In the genomic region with DNA sequence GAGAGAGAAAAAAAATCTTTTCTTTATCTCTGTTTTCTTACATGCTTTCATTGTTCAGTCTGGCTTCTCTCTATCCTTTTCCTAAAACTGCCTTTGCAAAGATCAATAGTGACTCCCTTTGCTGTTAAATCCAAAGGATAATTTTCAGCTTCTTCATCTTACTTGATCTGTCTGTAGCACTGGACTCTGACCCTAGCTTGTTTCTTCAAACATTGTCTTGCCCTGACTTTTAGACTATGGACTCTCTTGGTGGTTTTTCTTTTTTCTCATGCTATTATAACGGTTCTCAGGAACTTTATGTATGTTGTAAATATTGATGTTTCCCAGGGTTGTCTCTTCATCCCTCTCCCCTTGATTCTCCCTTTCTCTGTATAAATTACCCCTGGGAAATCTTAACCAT, we compare ENCODE assay signal across 27 mouse cellular contexts.
"Had no signal": no experiment of that assay in that cellular context is flagged by ENCODE, and none has a peak within 500 bp of the region (broad histone marks: within the 10 kb centered on the region; RNA-seq: fewer than 3 reads in every experiment).

No protein-coding gene starts in this region.

- H3K27ac ChIP-seq: embryonic facial prominence, embryonic 10.5 days; embryonic facial prominence, embryonic 12.5 days; embryonic facial prominence, embryonic 13.5 days; embryonic facial prominence, embryonic 15.5 days; forebrain, embryonic 10.5 days; forebrain, embryonic 12.5 days; forebrain, embryonic 13.5 days; forebrain, embryonic 15.5 days had no signal

- H3K9me3 ChIP-seq: embryonic facial prominence, embryonic 10.5 days; embryonic facial prominence, embryonic 12.5 days; embryonic facial prominence, embryonic 13.5 days; embryonic facial prominence, embryonic 15.5 days; forebrain, embryonic 10.5 days; forebrain, embryonic 12.5 days; forebrain, embryonic 13.5 days; forebrain, embryonic 15.5 days had no signal

- H3K4me3 ChIP-seq: embryonic facial prominence, embryonic 10.5 days; embryonic facial prominence, embryonic 12.5 days; embryonic facial prominence, embryonic 13.5 days; embryonic facial prominence, embryonic 15.5 days; erythroblast, embryonic 14.5 days; forebrain, embryonic 10.5 days; forebrain, embryonic 12.5 days; forebrain, embryonic 13.5 days; forebrain, embryonic 15.5 days; gastrocnemius, adult 2 months had no signal

- ATAC-seq: forebrain, embryonic 13.5 days; forebrain, embryonic 14.5 days; forebrain, embryonic 15.5 days; forebrain, embryonic 16.5 days; forebrain, postnatal 0 days had no signal

- H3K36me3 ChIP-seq: embryonic facial prominence, embryonic 10.5 days; embryonic facial prominence, embryonic 12.5 days; embryonic facial prominence, embryonic 13.5 days; embryonic facial prominence, embryonic 15.5 days; forebrain, embryonic 10.5 days; forebrain, embryonic 12.5 days; forebrain, embryonic 15.5 days had no signal

- H3K4me1 ChIP-seq: embryonic facial prominence, embryonic 12.5 days had no signal

- H3K27me3 ChIP-seq: embryonic facial prominence, embryonic 12.5 days; embryonic facial prominence, embryonic 13.5 days; embryonic facial prominence, embryonic 15.5 days; forebrain, embryonic 12.5 days; forebrain, embryonic 13.5 days; forebrain, embryonic 15.5 days had no signal

- H3K4me2 ChIP-seq: embryonic facial prominence, embryonic 12.5 days; embryonic facial prominence, embryonic 13.5 days; embryonic facial prominence, embryonic 15.5 days; forebrain, embryonic 12.5 days; forebrain, embryonic 13.5 days; forebrain, embryonic 15.5 days had no signal

- DNase-seq: cerebellum, adult 2 months; cerebellum, adult 8-10 months; cerebellum, adult 9-10 months; cerebellum, adult 9-11 months; cerebellum, postnatal 10 days; cerebellum, postnatal 14 days; cerebellum, postnatal 25 days; cerebellum, postnatal 36 days; embryo, embryonic 11 days; forebrain, postnatal 0 days; gastrocnemius, adult 2 months; gastrocnemius, postnatal 10 days; gastrocnemius, postnatal 14 days; gastrocnemius, postnatal 25 days; gastrocnemius, postnatal 36 days; heart, adult 18-20 months had no signal

- H3K9ac ChIP-seq: embryonic facial prominence, embryonic 12.5 days; embryonic facial prominence, embryonic 13.5 days; embryonic facial prominence, embryonic 15.5 days; forebrain, embryonic 12.5 days; forebrain, embryonic 13.5 days; forebrain, embryonic 15.5 days; forebrain, postnatal 0 days had no signal
